Mouse (Mus musculus) neural tube, embryonic 11.5 days (tissue): ENCODE measurements around the gene Tecpr2. TPM values are rescaled to one million over a fixed set of nuclear protein-coding genes. Genes with fewer than 3 reads are reported as not detected.

Experiments used
- polyA plus RNA-seq: library from polyadenylated mRNA; unstranded; fragments of >200 nt; fragmentation: Nextera tagmentation; extraction: Ambion mirVana; gene quantifications from 2 replicates; pipeline ENCODE4 v1.2.1, GENCODE M21; 2014

Gene Tecpr2
- polyA plus RNA-seq, 1 experiment from 2014 or later, result 6.1 TPM

Other genes with a start within 250 kb of the Tecpr2 start
- gene 1700001K19Rik, start 206.6 kb upstream of the Tecpr2 start, polyA plus RNA-seq, result not detected in 2 replicates
- 1,365 and 1,445 TPM in 2 replicates for gene Hsp90aa1, start 186.5 kb upstream of the Tecpr2 start, polyA plus RNA-seq
- gene Wdr20, start 151.3 kb upstream of the Tecpr2 start, polyA plus RNA-seq, result 23.6 and 26.2 TPM in 2 replicates
- gene Mok, start 48.3 kb upstream of the Tecpr2 start, polyA plus RNA-seq, result 9.0 and 11.3 TPM in 2 replicates
- gene Zfp839, start 39.0 kb upstream of the Tecpr2 start, polyA plus RNA-seq, result 3.0 and 3.7 TPM in 2 replicates
- gene Cinp, start 119 bp upstream of the Tecpr2 start, polyA plus RNA-seq, result 76.2 and 85.3 TPM in 2 replicates
- gene Ankrd9, start 89.8 kb downstream of the Tecpr2 start, polyA plus RNA-seq, result 9.6 and 12.1 TPM in 2 replicates
- 15.3 and 16.1 TPM in 2 replicates for gene Rcor1, start 150.1 kb downstream of the Tecpr2 start, polyA plus RNA-seq